Mouse (Mus musculus) cortical plate, adult 2 months (tissue): ENCODE results near the gene Fam180a. TPM values are rescaled to one million over a fixed set of nuclear protein-coding genes. Genes with fewer than 3 reads are reported as not detected.

Experiments used
- H3K27ac ChIP-seq: fragments of 200-500 bp; 2 replicates; pipeline ENCODE4 v1.5.1; 2012; ENCODE audit warnings: low read length, control low read depth, inconsistent platforms; ENCODE audit not compliant: insufficient read depth
- H3K4me1 ChIP-seq: fragments of 200-500 bp; 2 replicates; pipeline ENCODE4 v1.6.1; 2011; ENCODE audit warnings: low read length; ENCODE audit not compliant: control insufficient read depth, insufficient read depth
- H3K4me3 ChIP-seq: fragments of 200-500 bp; 2 replicates; pipeline ENCODE4 v1.5.1; 2011; ENCODE audit warnings: mild to moderate bottlenecking, low read length, control low read depth; ENCODE audit not compliant: insufficient read depth
- CTCF ChIP-seq: fragments of 200-500 bp; IDR thresholded peaks from 2 replicates; pipeline ENCODE4 v1.5.1; 2011; ENCODE audit warnings: mild to moderate bottlenecking, control low read depth, low read length; ENCODE audit not compliant: insufficient read depth; ENCODE audit errors: extremely low read depth
- POLR2A ChIP-seq: fragments of 200-500 bp; IDR thresholded peaks from 2 replicates; pipeline ENCODE4 v1.6.1; 2011; ENCODE audit warnings: mild to moderate bottlenecking, low read length, control low read depth; ENCODE audit not compliant: insufficient read depth; ENCODE audit errors: extremely low read depth
- polyA plus RNA-seq: library from polyadenylated mRNA; depleted of rRNA; stranded (reverse); fragments of >200 nt; gene quantifications from 2 replicates; pipeline ENCODE4 v1.2.3, GENCODE M21; 2012; rRNA removed

Fam180a gene
- polyA plus RNA-seq, 1 experiment: 2.0 TPM

DNA sequence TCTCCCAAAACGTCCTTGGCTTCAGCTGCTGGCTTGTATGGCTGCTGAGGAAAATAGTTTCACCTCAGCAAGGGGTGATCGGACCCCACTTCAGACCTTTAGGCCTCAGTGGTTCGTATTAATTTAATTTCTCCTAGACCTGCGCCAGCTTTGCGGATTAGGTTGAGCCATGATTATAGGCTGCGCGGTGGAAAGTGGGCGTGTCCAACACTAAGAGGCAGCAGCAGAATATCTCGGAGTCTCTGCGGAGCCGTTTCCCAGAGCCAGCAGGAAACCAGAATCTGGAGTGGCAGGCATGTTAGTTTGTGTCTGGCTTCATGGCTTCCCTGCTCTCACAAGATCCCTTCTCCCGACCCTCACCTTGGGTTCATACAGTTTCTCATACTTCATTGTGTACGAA, 56.3 kb downstream of the Fam180a start:
- no peaks in the 10 kb centered on the region for H3K4me1 ChIP-seq
- no peak overlapping the region for H3K4me3 ChIP-seq
- no peak overlapping the region for H3K27ac ChIP-seq
- TF ChIP-seq POLR2A: no peak
- TF ChIP-seq CTCF: no peak

DNA sequence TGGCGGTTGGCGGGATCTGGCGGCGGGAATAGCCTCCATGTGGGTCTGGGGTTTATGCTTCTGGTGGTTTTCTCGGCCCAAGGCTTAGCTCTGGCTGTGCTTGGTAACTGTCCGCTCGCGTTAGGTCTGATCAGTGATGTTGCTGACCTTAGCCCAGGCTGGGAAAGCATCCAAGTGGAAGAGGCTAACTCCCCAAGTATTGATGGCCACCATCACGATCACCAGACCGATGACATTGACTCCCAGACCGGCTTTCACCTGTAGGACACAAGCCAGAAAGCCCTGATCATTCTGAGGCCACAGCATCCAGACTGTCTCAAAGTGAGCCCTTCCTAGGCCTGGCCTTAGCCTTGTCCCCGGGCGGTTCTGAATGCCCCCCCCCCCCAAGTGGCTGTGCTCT, 57.2 kb downstream of the Fam180a start:
- Histone ChIP-seq H3K27ac (no peak overlapping the region), H3K4me3 (no peak overlapping the region), H3K4me1 (no peaks in the 10 kb centered on the region)
- TF ChIP-seq CTCF (no peak), POLR2A (no peak)

GRCm38 (mm10) chr6:35265580-35266278, 60.2 kb downstream of the Fam180a start:
- 0 out of 2 replicates have a peak, but pooled peaks cover 2% of the 10 kb centered on the region for H3K4me1 ChIP-seq
- TF ChIP-seq POLR2A: no peak
- TF ChIP-seq CTCF: no peak
- H3K27ac ChIP-seq: no peak overlapping the region
- H3K4me3 ChIP-seq: no peak overlapping the region

Other genes starting within 250 kb of the Fam180a start
- gene Cnot4, start 192.4 kb downstream of the Fam180a start, polyA plus RNA-seq: 22.9 and 24.2 TPM in 2 replicates
- gene Nup205, start 148.7 kb downstream of the Fam180a start, polyA plus RNA-seq: 20.8 and 21.5 TPM in 2 replicates
- gene Slc13a4, start 18.0 kb downstream of the Fam180a start, polyA plus RNA-seq: 7.8 and 9.5 TPM in 2 replicates
- gene Mtpn, start 213.7 kb upstream of the Fam180a start, polyA plus RNA-seq: 148 and 151 TPM in 2 replicates